Mouse (Mus musculus) thymus, postnatal 25 days (tissue): Measurements from ENCODE around the gene Papolg.
"Not testable (repeated sequence)": the region's sequence is repeated elsewhere in the genome, so short reads cannot be mapped to it uniquely, and the experiment has no call there.

Experiments used
- DNase-seq: peaks from one replicate; pipeline ENCODE4 v3.0.0; 2022

Gene Papolg

DNA sequence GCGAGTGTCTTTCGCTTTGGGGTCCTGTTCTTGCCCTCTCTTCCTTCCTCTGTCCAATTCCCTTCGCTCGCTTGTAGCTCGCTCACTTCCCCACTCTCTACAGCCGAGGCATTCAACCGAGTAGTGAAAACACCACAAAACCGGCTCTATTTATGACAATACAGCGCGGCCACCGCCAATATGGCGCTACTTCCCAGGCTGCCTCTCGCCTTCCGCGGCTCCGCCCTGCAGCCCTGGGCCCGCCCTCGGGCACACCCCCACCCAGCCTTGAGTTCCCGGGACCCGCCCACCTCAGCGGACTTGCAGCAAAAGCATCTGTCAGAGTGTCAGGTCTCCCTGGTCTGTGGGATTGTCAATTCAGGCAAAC lies at the start of gene Papolg:
TSS of gene Papolg (minus strand) at position 194 of the 367 bp plus-strand sequence.
- DNase-seq = peak; percentile 94

DNA sequence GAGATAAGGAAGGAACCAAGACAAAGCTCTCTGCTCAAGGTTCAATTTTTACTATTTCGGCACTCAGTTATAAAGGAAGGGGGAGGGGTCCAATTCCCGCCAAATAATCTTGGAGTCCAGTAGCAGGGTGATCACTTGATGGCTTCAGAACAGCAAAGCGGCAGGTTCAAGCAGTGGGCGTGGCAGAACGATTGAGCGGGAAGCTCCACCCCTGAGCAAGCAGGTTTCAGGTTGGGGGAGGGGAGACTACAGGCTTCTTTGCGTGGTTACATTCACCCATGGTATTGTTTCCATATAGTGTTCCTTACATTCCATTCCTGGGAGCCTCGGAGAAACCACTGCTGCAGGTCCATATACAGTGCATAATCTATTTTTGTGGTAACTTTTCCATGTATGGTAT lies 33.1 kb upstream of the Papolg start:
- peak; percentile 6 for DNase-seq

DNA sequence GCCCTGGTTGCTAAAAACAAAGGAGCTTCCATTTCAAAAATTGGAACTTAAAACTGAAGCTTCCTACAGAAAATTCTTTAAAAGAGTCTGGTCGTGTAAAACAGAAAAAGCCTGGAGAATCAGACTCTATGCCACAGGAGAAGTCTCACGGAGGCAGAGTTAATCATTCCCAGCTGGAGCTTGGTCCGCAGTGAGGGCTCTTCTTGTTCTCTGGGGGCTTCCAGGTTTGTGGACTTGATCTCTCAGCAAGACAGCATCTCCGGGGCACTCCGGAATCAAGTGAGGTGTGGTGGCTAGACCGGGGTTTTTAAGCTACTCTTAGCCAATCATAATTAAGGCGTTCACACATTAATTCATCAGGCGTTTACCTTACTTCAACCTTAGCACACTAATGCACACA lies 32.6 kb upstream of the Papolg start:
- no peak for DNase-seq

GRCm38 (mm10) chr11:23913824-23914223 lies 18.8 kb upstream of the Papolg start:
- DNase-seq = not testable (repeated sequence)

DNA sequence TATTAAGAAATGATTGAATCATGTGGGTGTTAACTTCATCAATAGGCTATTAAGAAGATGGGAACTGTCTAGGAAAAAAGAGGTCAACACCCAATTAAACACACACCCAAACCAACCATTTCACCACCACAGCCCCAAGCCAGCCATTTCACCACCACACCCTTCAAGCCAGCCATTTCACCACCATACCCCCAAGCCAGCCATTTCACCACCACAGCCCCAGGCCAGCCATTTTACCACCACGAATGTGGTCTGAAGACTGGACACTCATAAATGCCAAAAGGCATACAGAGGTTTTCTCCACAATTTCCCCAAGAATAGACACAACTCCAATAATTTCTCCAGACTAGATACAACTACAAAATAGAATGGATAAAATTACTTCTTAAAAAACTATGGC lies 8.9 kb upstream of the Papolg start:
- DNase-seq = no peak

GRCm38 (mm10) chr11:23894141-23895059 lies 653 bp downstream of the Papolg start:
- DNase-seq = no peak

GRCm38 (mm10) chr11:23893556-23893955 lies 1.5 kb downstream of the Papolg start:
- DNase-seq = no peak

DNA sequence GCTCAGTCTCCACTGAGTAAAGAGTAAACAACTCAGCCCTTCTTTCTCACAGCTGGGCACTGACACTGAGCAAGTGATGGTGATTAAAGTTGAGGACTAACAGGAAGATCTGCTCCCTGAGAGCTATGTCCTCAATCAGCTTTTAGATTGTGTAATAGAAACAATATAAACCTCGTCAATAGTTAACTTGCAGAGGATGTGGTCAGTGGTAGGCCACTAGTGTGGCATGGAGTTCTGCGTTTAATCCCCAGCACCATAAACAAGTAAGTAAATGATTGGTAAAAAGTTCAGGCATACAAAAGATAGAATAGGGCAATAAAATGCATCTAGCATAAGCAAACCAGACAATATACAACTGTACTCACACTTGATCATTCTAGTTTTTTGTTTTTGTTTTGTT lies 30.7 kb downstream of the Papolg start:
- no peak for DNase-seq

DNA sequence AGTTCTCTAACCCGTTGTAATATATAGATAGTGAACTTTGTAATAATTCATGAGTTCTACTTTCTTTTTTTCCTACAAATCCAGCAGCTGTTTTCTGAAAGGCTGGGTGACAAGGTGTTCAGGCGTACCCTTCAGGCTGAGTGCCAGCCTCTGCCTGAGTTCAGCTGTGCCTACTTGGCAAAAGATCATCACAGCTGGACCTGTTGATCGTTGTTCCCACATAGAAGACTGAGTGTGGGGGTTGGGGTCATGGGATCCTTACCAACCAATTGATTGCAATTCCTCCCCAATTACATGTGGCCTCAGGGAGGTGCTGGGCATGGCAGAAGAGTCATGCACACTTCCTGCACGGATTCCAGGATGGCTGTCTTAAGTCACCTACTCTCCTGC lies 38.3 kb downstream of the Papolg start:
- DNase-seq = no peak

- DNase-seq = peak; percentile 66
Observed at GRCm38 (mm10) chr11:23856054-23856722, 38.9 kb downstream of the Papolg start.

DNA sequence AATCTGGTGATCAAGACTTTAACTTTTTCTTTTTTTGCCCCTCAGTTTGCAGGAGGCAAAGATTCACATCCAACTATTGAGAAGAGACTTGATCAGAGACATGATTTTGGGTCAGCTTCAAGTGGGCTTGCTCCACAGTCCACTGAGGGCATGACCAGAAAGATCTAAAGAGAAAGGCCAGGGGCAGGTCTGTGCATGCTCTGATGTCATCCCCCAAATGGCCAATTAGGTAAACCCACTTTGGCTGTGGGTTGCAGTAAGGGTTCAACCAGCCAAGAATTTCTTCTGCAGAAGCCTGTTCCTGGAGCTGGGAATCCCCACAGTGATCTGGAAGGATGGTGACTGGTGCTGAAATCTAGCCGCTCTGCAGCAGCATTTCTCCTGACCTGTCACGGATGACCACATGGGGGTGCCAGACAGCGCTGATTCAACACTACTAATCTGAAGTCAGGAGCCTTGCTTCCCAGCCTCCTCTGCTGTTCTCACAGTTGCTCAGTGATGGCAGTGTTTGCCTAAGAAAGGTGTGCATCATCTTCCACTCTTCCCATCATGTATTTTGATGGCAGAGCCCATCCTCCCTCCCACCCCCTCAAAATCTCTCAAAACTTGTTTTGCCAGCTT lies 39.8 kb downstream of the Papolg start:
- peak; percentile 78 for DNase-seq

GRCm38 (mm10) chr11:23853306-23853705 lies 41.7 kb downstream of the Papolg start:
- peak; percentile 30 for DNase-seq

GRCm38 (mm10) chr11:23846016-23846815 lies 48.8 kb downstream of the Papolg start:
- DNase-seq = peak; percentile 83

DNA sequence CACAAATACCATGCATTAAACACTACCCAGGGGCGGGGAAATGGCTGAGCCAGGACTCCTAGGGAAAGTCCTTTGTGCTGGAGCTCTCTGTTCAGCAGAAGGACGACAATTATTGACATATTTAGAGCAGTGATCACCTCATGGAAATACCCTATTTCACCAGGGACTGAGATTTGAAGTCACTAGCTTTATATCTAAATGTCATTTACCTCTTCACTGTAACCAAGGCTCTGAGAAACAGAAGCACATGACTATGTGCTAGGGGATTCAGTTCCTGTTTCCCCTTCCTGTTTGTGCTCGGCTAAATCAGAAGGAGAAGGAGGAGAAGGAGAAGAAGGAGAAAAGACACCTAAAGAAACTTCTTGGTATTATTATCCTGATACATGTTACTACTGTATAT lies 71.8 kb downstream of the Papolg start:
- DNase-seq = no peak

- no peak for DNase-seq
Observed at GRCm38 (mm10) chr11:23821652-23822051, 73.4 kb downstream of the Papolg start.

- no peak for DNase-seq
Observed at GRCm38 (mm10) chr11:23820977-23821376, 74.1 kb downstream of the Papolg start.

DNA sequence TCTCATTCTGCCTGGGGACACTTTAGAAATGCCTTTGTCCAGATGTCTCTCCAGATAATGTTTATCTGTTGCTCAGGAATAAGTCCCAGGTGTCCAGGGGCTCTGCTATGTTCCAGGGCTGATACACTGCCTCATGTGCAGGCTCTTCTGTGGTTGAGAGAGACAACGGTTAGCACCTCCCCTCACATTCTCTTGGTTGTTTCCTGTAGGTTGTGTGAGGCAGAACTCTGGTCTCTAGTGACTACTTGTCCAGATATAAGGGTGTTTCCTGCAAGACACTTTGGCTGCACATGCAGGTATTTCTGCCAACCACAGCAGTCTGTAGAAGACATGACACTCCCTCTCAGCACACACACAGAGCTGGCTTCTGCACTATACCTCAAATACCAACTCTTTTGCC lies 76.3 kb downstream of the Papolg start:
- no peak for DNase-seq
